Mouse (Mus musculus) liver, embryonic 14.5 days (tissue): Measurements from ENCODE around the gene Gm9936. TPM values are rescaled to one million over a fixed set of nuclear protein-coding genes. Genes with fewer than 3 reads are reported as not detected.

Experiments
- ATAC-seq: fragments of 200-750 bp; cut with Nextera tagmentation; 2 replicates; pipeline ENCODE4 v1.8.0; 2017; ENCODE audit warnings: moderate number of reproducible peaks, mild to moderate bottlenecking, moderate library complexity; ENCODE audit not compliant: insufficient read depth
- DNase-seq, 3 experiments: peaks; one replicate each; pipeline ENCODE4 v3.0.0-alpha.2; 2012 to 2013; ENCODE audit warnings: low read depth in 3 of 3, low spot score in 3 of 3
- H3K27ac ChIP-seq: fragments of 300-500 bp; sonication (generic); 2 replicates; pipeline ENCODE4 v1.5.1; 2014; ENCODE audit warnings: moderate library complexity, mild to moderate bottlenecking, control low read depth, inconsistent platforms
- H3K27me3 ChIP-seq: fragments of 300-500 bp; sonication (generic); 2 replicates; pipeline ENCODE4 v1.6.1; 2014; ENCODE audit warnings: mild to moderate bottlenecking, low read length, moderate library complexity; ENCODE audit not compliant: control insufficient read depth, insufficient read depth
- H3K36me3 ChIP-seq: fragments of 300-500 bp; sonication (generic); replicated peaks from 2 replicates; pipeline ENCODE4 v1.6.1; 2014; ENCODE audit warnings: low read depth; ENCODE audit not compliant: control insufficient read depth, insufficient read depth
- H3K4me1 ChIP-seq, 2 experiments: fragments of 200-500 bp in 1 of 2; fragments of 300-500 bp in 1 of 2; sonication (generic) in 1 of 2; replicated peaks; 2 replicates each; pipeline ENCODE4 v1.6.1; 2012 to 2014; ENCODE audit warnings: antibody characterized with exemption in 1 of 2, inconsistent platforms in 1 of 2, low read length in 1 of 2; ENCODE audit not compliant: control insufficient read depth in 2 of 2, insufficient read depth in 2 of 2
- H3K4me2 ChIP-seq: fragments of 300-500 bp; sonication (generic); 2 replicates; pipeline ENCODE4 v1.6.1; 2014; ENCODE audit warnings: low read depth, mild to moderate bottlenecking, control low read depth, moderate library complexity
- H3K4me3 ChIP-seq, 2 experiments: fragments of 200-500 bp in 1 of 2; fragments of 300-500 bp in 1 of 2; sonication (generic) in 1 of 2; 2 replicates each; pipeline ENCODE4 v1.5.1; 2012 to 2014; ENCODE audit warnings: low read depth in 2 of 2, low read length in 2 of 2, mild to moderate bottlenecking in 2 of 2, control low read depth in 1 of 2, inconsistent platforms in 1 of 2, moderate library complexity in 1 of 2; ENCODE audit not compliant: insufficient read depth in 1 of 2
- H3K9ac ChIP-seq: fragments of 300-500 bp; sonication (generic); replicated peaks from 2 replicates; pipeline ENCODE4 v1.6.1; 2014; ENCODE audit warnings: mild to moderate bottlenecking, control low read depth, moderate library complexity
- H3K9me3 ChIP-seq: fragments of 300-500 bp; sonication (generic); 2 replicates; pipeline ENCODE4 v1.6.1; 2016; ENCODE audit warnings: low read length, mixed read lengths; ENCODE audit not compliant: control insufficient read depth
- CTCF ChIP-seq: IDR thresholded peaks from 2 replicates; pipeline ENCODE4 v1.5.1; 2016; ENCODE audit warnings: antibody characterized with exemption, low read depth, control low read depth
- EP300 ChIP-seq: IDR thresholded peaks from 2 replicates; pipeline ENCODE4 v1.6.1; 2016; ENCODE audit warnings: antibody characterized with exemption, low read depth
- WGBS: fragments of 180-500 bp; shearing (Covaris S2); extraction: QIAGEN DNeasy Blood & Tissue Kit; methylation state at CpG from one replicate; pipeline ENCODE4 v1.1.7; 2014; ENCODE audit not compliant: insufficient replicate concordance; 5-methylcytosine and 5-hydroxymethylcytosine counted together
- polyA plus RNA-seq, 2 experiments: library from polyadenylated mRNA; depleted of rRNA in 1 of 2; stranded (reverse) in 1 of 2; unstranded in 1 of 2; fragments of >200 nt; fragmentation: Nextera tagmentation in 1 of 2; extraction: Ambion mirVana in 1 of 2; gene quantifications; 2 replicates each; pipeline versions ENCODE4 v1.2.1 to v1.2.3; 2012 to 2014

Gm9936 gene
- polyA plus RNA-seq, 2 experiments = not detected

- no peak overlapping the region for H3K27ac ChIP-seq
- WGBS = 58% methylated on average over 6 of the region's 6 CpGs
- no peak for ATAC-seq
These were observed 41.9 kb downstream of the Gm9936 start for GRCm38 (mm10) chr5:114816599-114816998.

GRCm38 (mm10) chr5:114813525-114814181, 44.8 kb downstream of the Gm9936 start:
- DNase-seq = peak in 2 of 3 experiments; percentile 55 to 58
- Histone ChIP-seq H3K9me3 (no peaks in the 10 kb centered on the region), H3K4me1 (peaks cover 8 to 22% of the 10 kb centered on the region in 2 experiments), H3K36me3 (no peaks in the 10 kb centered on the region), H3K9ac (peak overlapping the region; percentile 77), H3K27me3 (no peaks in the 10 kb centered on the region), H3K4me2 (peak overlapping the region; percentile 81), H3K4me3 (peak overlapping the region; percentile 80 to 94), H3K27ac (peak overlapping the region; percentile 44; the same call in 1 of the 2 replicates)
- under 1% methylated on average over 50 of the region's 50 CpGs for WGBS
- no peak for TF ChIP-seq CTCF
- TF ChIP-seq EP300 = no peak
- peak; percentile 86 for ATAC-seq

More at GRCm38 (mm10) chr5:114816599-114816998, 41.9 kb downstream of the Gm9936 start:
- DNase-seq = no peak
- no peak overlapping the region for H3K9ac ChIP-seq
- TF ChIP-seq EP300 (no peak), CTCF (no peak)
- H3K4me1 ChIP-seq = peaks cover 4 to 12% of the 10 kb centered on the region in 2 experiments; a peak in 3 of 4 replicates
- no peak overlapping the region for H3K4me2 ChIP-seq
- H3K27me3 ChIP-seq = no peaks in the 10 kb centered on the region
- no peak overlapping the region for H3K4me3 ChIP-seq
- H3K36me3 ChIP-seq = no peaks in the 10 kb centered on the region
- H3K9me3 ChIP-seq = no peaks in the 10 kb centered on the region

GRCm38 (mm10) chr5:114809826-114810225, 48.7 kb downstream of the Gm9936 start:
- H3K4me2 ChIP-seq = no peak overlapping the region
- DNase-seq (no peak), ATAC-seq (no peak)
- no peak overlapping the region for H3K27ac ChIP-seq
- no peak overlapping the region for H3K9ac ChIP-seq
- no peaks in the 10 kb centered on the region for H3K9me3 ChIP-seq
- peaks cover 29 to 48% of the 10 kb centered on the region in 2 experiments for H3K4me1 ChIP-seq
- 47% methylated on average over 5 of the region's 5 CpGs for WGBS
- H3K4me3 ChIP-seq = no peak overlapping the region
- H3K36me3 ChIP-seq = peaks cover 4% of the 10 kb centered on the region
- H3K27me3 ChIP-seq = no peaks in the 10 kb centered on the region
- TF ChIP-seq CTCF = no peak

GRCm38 (mm10) chr5:114809181-114809756, 49.2 kb downstream of the Gm9936 start:
- Histone ChIP-seq H3K4me2 (no peak overlapping the region), H3K9me3 (no peaks in the 10 kb centered on the region), H3K4me1 (peaks cover 29 to 48% of the 10 kb centered on the region in 2 experiments), H3K27ac (no peak overlapping the region), H3K9ac (no peak overlapping the region), H3K4me3 (no peak overlapping the region), H3K36me3 (peaks cover 4% of the 10 kb centered on the region), H3K27me3 (no peaks in the 10 kb centered on the region)
- WGBS = 75% methylated on average over 10 of the region's 10 CpGs
- TF ChIP-seq EP300 (no peak), CTCF (no peak)
- no peak for DNase-seq
- no peak for ATAC-seq

GRCm38 (mm10) chr5:114808385-114808784, 50.1 kb downstream of the Gm9936 start:
- ATAC-seq (peak; percentile 54), DNase-seq (no peak)
- peaks cover 12% of the 10 kb centered on the region for H3K36me3 ChIP-seq
- no peaks in the 10 kb centered on the region for H3K27me3 ChIP-seq
- no peak overlapping the region for H3K9ac ChIP-seq
- H3K27ac ChIP-seq = no peak overlapping the region
- H3K4me2 ChIP-seq = no peak overlapping the region
- TF ChIP-seq CTCF (no peak), EP300 (no peak)
- H3K9me3 ChIP-seq = no peaks in the 10 kb centered on the region
- WGBS = 21% methylated on average over 8 of the region's 8 CpGs
- H3K4me3 ChIP-seq = no peak overlapping the region
- peaks cover 29 to 48% of the 10 kb centered on the region in 2 experiments for H3K4me1 ChIP-seq
